Mouse (Mus musculus) liver, embryonic 14.5 days (tissue): Measurements from ENCODE around the gene Cox14. TPM values are rescaled to one million over a fixed set of nuclear protein-coding genes. Genes with fewer than 3 reads are reported as not detected.

Experiments used
- ATAC-seq: fragments of 200-750 bp; cut with Nextera tagmentation; 2 replicates; pipeline ENCODE4 v1.8.0; 2017; ENCODE audit warnings: moderate number of reproducible peaks, mild to moderate bottlenecking, moderate library complexity; ENCODE audit not compliant: insufficient read depth
- DNase-seq, 3 experiments: peaks; one replicate each; pipeline ENCODE4 v3.0.0-alpha.2; 2012 to 2013; ENCODE audit warnings: low read depth in 3 of 3, low spot score in 3 of 3
- H3K27ac ChIP-seq: fragments of 300-500 bp; sonication (generic); 2 replicates; pipeline ENCODE4 v1.5.1; 2014; ENCODE audit warnings: moderate library complexity, mild to moderate bottlenecking, control low read depth, inconsistent platforms
- H3K27me3 ChIP-seq: fragments of 300-500 bp; sonication (generic); 2 replicates; pipeline ENCODE4 v1.6.1; 2014; ENCODE audit warnings: mild to moderate bottlenecking, low read length, moderate library complexity; ENCODE audit not compliant: control insufficient read depth, insufficient read depth
- H3K36me3 ChIP-seq: fragments of 300-500 bp; sonication (generic); replicated peaks from 2 replicates; pipeline ENCODE4 v1.6.1; 2014; ENCODE audit warnings: low read depth; ENCODE audit not compliant: control insufficient read depth, insufficient read depth
- H3K4me1 ChIP-seq, 2 experiments: fragments of 200-500 bp in 1 of 2; fragments of 300-500 bp in 1 of 2; sonication (generic) in 1 of 2; replicated peaks; 2 replicates each; pipeline ENCODE4 v1.6.1; 2012 to 2014; ENCODE audit warnings: antibody characterized with exemption in 1 of 2, inconsistent platforms in 1 of 2, low read length in 1 of 2; ENCODE audit not compliant: control insufficient read depth in 2 of 2, insufficient read depth in 2 of 2
- H3K4me2 ChIP-seq: fragments of 300-500 bp; sonication (generic); 2 replicates; pipeline ENCODE4 v1.6.1; 2014; ENCODE audit warnings: low read depth, mild to moderate bottlenecking, control low read depth, moderate library complexity
- H3K4me3 ChIP-seq, 2 experiments: fragments of 200-500 bp in 1 of 2; fragments of 300-500 bp in 1 of 2; sonication (generic) in 1 of 2; 2 replicates each; pipeline ENCODE4 v1.5.1; 2012 to 2014; ENCODE audit warnings: low read depth in 2 of 2, low read length in 2 of 2, mild to moderate bottlenecking in 2 of 2, control low read depth in 1 of 2, inconsistent platforms in 1 of 2, moderate library complexity in 1 of 2; ENCODE audit not compliant: insufficient read depth in 1 of 2
- H3K9ac ChIP-seq: fragments of 300-500 bp; sonication (generic); replicated peaks from 2 replicates; pipeline ENCODE4 v1.6.1; 2014; ENCODE audit warnings: mild to moderate bottlenecking, control low read depth, moderate library complexity
- H3K9me3 ChIP-seq: fragments of 300-500 bp; sonication (generic); 2 replicates; pipeline ENCODE4 v1.6.1; 2016; ENCODE audit warnings: low read length, mixed read lengths; ENCODE audit not compliant: control insufficient read depth
- CTCF ChIP-seq: IDR thresholded peaks from 2 replicates; pipeline ENCODE4 v1.5.1; 2016; ENCODE audit warnings: antibody characterized with exemption, low read depth, control low read depth
- EP300 ChIP-seq: IDR thresholded peaks from 2 replicates; pipeline ENCODE4 v1.6.1; 2016; ENCODE audit warnings: antibody characterized with exemption, low read depth
- WGBS: fragments of 180-500 bp; shearing (Covaris S2); extraction: QIAGEN DNeasy Blood & Tissue Kit; methylation state at CpG from one replicate; pipeline ENCODE4 v1.1.7; 2014; ENCODE audit not compliant: insufficient replicate concordance; 5-methylcytosine and 5-hydroxymethylcytosine counted together
- polyA plus RNA-seq, 2 experiments: library from polyadenylated mRNA; depleted of rRNA in 1 of 2; stranded (reverse) in 1 of 2; unstranded in 1 of 2; fragments of >200 nt; fragmentation: Nextera tagmentation in 1 of 2; extraction: Ambion mirVana in 1 of 2; gene quantifications; 2 replicates each; pipeline versions ENCODE4 v1.2.1 to v1.2.3; 2012 to 2014

The Cox14 gene
- polyA plus RNA-seq, 2 experiments = 67.6 to 84.9 TPM

DNA sequence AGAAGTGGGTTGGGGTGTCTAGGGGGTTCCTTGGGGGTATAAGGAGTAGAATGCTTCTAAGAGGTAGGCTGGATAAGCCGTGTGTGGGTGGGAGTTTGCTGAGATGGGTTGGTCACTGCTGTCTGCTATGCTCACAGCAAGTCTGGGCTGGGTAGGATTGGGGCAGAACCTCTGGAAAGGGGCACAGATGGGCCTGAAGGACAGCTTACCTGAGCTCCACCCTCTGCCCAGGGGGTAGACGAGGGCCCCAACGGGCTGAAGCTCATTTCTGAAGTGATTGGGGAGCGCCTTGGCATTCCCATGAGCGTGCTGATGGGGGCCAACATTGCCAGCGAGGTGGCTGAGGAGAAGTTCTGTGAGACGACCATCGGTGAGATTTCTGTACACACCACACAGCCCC, 5.6 kb upstream of the Cox14 start:
- ATAC-seq (no peak), DNase-seq (no peak)
- H3K27me3 ChIP-seq = no peaks in the 10 kb centered on the region
- no peak overlapping the region for H3K27ac ChIP-seq
- H3K36me3 ChIP-seq = no peaks in the 10 kb centered on the region
- no peak overlapping the region for H3K9ac ChIP-seq
- H3K9me3 ChIP-seq = no peaks in the 10 kb centered on the region
- 55% methylated on average over 8 of the region's 8 CpGs for WGBS
- H3K4me3 ChIP-seq = no peak overlapping the region
- TF ChIP-seq EP300 (no peak), CTCF (no peak)
- H3K4me1 ChIP-seq = peaks cover 0 to 15% of the 10 kb centered on the region in 2 experiments; a peak in 2 of 4 replicates
- no peak overlapping the region for H3K4me2 ChIP-seq

DNA sequence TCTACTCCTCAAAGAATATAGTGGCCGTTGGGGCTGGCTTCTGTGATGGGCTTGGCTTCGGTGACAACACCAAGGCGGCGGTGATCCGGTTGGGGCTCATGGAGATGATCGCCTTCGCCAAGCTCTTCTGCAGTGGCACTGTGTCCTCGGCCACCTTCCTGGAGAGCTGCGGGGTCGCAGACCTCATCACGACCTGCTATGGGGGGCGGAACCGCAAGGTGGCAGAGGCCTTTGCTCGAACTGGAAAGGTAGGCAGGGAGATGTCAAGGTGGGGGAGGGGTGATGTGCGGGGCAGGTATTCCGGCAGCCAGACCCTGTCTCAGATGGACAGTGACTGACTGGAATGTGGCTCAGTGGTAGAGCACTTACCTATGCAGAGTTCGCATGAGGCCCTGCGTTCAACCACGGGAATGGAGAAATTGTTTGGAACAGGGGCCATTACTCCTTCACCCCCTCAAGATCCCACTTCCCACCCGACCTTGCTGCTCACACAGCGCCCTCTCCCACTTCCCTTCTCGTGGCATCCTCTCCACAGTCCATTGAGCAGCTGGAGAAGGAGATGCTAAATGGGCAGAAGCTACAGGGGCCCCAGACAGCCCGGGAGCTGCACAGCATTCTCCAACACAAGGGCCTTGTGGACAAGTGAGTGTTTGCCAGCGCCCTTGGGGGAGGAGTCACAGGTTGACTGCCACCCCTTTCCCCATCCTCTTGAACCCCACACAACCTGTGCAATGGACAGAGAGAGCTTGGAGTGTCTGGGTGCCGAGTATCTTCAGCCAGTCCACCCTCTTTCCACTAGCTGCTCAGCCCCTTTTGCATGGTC, 3.3 kb upstream of the Cox14 start:
- no peak overlapping the region for H3K4me3 ChIP-seq
- 68% methylated on average over 25 of the region's 25 CpGs for WGBS
- no peak overlapping the region for H3K4me2 ChIP-seq
- peaks cover 2 to 15% of the 10 kb centered on the region in 2 experiments; a peak in 2 of 4 replicates for H3K4me1 ChIP-seq
- TF ChIP-seq CTCF = no peak
- no peak for TF ChIP-seq EP300
- DNase-seq = no peak
- no peaks in the 10 kb centered on the region for H3K27me3 ChIP-seq
- H3K27ac ChIP-seq = no peak overlapping the region
- H3K9ac ChIP-seq = no peak overlapping the region
- H3K9me3 ChIP-seq = no peaks in the 10 kb centered on the region
- H3K36me3 ChIP-seq = no peaks in the 10 kb centered on the region
- no peak for ATAC-seq

DNA sequence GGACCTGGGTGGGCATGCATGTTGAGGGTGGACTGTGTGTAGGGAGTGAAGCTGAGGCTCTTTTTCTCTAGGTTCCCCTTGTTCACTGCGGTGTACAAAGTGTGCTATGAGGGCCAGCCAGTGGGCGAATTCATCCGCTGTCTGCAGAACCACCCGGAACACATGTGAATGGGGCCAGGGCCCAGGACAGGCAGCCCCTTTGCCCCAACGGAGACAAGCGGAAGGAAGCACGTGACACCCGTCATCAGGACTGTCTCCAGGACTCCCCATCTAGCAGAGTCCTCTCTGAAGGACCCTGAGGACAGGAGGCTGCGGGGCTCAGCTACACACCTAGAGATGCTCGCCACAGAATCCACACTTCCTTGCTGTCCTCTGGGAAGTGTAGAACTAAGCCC, 2.3 kb upstream of the Cox14 start:
- ATAC-seq = no peak
- WGBS = 41% methylated on average over 10 of the region's 10 CpGs
- peaks cover 2 to 15% of the 10 kb centered on the region in 2 experiments; a peak in 2 of 4 replicates for H3K4me1 ChIP-seq
- H3K4me2 ChIP-seq = peak overlapping the region; percentile 34
- H3K27me3 ChIP-seq = no peaks in the 10 kb centered on the region
- H3K4me3 ChIP-seq = no peak overlapping the region
- H3K9me3 ChIP-seq = no peaks in the 10 kb centered on the region
- no peak overlapping the region for H3K9ac ChIP-seq
- no peak for TF ChIP-seq CTCF
- no peak for TF ChIP-seq EP300
- H3K27ac ChIP-seq = peak overlapping the region; percentile 27
- peaks cover 6% of the 10 kb centered on the region for H3K36me3 ChIP-seq
- DNase-seq = no peak

DNA sequence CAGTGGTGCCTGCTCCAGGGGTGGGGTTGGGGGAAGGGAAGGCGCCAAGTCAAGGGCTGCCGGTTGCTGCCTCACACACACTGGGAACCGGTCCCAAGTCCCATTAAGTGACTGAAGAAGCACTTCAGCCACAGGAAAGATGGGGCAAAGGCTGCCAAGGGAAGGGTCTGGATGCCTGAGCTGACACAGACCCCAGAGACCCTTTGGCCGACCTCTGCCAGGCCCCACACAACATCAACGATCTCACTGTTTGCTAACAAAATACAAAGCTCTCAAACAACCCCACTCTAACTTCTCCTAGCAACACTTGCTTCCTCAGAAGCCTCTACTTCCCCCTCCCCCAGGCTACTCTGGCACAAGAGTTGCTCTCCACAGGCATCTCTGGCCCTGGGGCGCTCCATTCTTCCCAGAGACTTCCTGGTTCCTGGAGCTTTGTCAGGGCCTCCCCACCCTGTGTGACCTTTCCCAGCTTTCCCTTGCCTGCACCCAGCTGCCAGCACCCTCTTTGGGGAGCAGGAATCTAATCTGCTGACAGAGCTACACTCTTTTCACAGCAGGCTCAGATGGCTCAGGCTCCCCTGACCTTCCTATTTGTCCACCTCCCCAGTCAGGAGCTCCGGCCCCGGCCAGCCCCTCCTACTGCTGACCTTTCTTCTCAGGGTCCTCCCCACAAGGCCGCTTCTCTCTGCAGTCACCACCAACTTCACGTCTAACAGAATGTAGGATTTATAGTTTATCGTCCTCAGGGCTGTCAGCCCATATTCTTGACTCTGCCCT, 1.7 kb upstream of the Cox14 start:
- H3K4me2 ChIP-seq = peak overlapping the region; percentile 90
- H3K36me3 ChIP-seq = peaks cover 10% of the 10 kb centered on the region
- ATAC-seq = no peak
- WGBS = 33% methylated on average over 11 of the region's 11 CpGs
- no peak overlapping the region for H3K9ac ChIP-seq
- TF ChIP-seq EP300 (no peak), CTCF (no peak)
- H3K4me3 ChIP-seq = no peak overlapping the region
- DNase-seq = no peak
- no peaks in the 10 kb centered on the region for H3K9me3 ChIP-seq
- H3K27me3 ChIP-seq = no peaks in the 10 kb centered on the region
- H3K27ac ChIP-seq = peak overlapping the region; percentile 27
- peaks cover 2 to 15% of the 10 kb centered on the region in 2 experiments; a peak in 2 of 4 replicates for H3K4me1 ChIP-seq
